Mouse (Mus musculus) left cerebral cortex, adult 2 months (tissue): ENCODE measurements around the gene Rab33a. TPM values are rescaled to one million over a fixed set of nuclear protein-coding genes. Genes with fewer than 3 reads are reported as not detected.

ENCODE experiments used
- DNase-seq, 2 experiments: peaks; one replicate each; pipeline ENCODE4 v3.0.0; 2021 to 2022; ENCODE audit warnings: low spot score in 2 of 2, mixed read lengths in 1 of 2; ENCODE audit errors: extremely low spot score in 1 of 2
- H3K27ac ChIP-seq: fragments of 200-600 bp; 2 replicates; pipeline ENCODE4 v1.8.1; 2022
- H3K4me3 ChIP-seq: fragments of 200-600 bp; 2 replicates; pipeline ENCODE4 v1.8.1; 2022
- CTCF ChIP-seq: fragments of 200-600 bp; IDR thresholded peaks from 2 replicates; pipeline ENCODE4 v1.8.1; 2022; ENCODE audit warnings: antibody characterized with exemption, mild to moderate bottlenecking, moderate library complexity
- intact Hi-C: fragments of 180-260 bp; cut with DNase I; formaldehyde crosslinking; loops from one replicate; pipeline ENCODE4 v1.15.1; 2025
- total RNA-seq, 2 experiments: library from RNA; stranded (reverse); gene quantifications; 2 replicates each; pipeline ENCODE4 v1.2.3; 2021

Gene Rab33a
- total RNA-seq, 2 experiments from 2014 or later, result 31.4 to 40.4 TPM

DNA sequence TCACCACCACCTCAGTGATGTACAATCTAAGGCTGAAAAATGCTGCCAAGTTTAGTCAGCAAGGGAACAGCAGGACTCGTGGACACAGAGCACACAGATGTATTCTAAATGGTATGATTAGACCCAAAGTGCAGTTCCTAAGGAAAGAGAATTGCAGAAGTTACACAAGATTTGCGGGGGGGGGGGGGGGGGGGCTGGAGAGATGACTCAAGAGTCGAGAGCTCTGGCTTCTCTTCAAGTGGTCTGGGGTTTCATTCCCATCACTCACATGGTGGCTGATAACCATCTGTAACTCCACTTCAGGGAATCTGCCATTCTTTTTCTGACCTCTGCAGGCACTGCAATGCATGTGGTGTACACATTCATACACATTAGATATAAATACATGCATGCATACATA is 7.3 kb downstream of the Rab33a start:
- H3K27ac ChIP-seq, result peak overlapping the region; percentile 55; the same call in 1 of the 2 replicates

DNA sequence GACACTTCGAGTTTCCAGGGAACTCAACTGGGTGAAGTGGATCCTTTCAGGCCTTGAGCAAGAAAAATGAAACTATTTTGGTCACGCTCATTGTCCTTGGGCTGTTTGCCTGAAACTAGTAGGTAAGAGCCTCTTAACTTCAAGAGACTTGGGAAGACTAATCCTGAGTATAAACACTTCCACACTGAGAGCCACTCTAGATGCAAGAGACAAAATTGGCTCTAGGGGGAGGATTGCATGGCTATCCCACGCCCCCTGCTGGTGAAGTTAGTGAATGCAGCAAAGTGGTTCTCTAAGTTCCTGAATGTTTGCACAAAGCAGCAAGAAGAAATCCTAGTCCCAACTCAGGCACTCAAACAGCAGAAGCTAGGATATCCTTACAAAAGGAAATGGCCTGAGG is 13.1 kb downstream of the Rab33a start:
- intact Hi-C loops, result loop anchor here (2.0 to 5.0 kb wide), 2 partner anchors 109 to 545 kb away; no protein-coding TSS in a partner anchor
- TF ChIP-seq CTCF, result peak; percentile 85
- H3K27ac ChIP-seq, result no peak overlapping the region
- H3K4me3 ChIP-seq, result no peak overlapping the region
- peak; percentile 64 to 71 for DNase-seq

More for the DNA sequence above, 7.3 kb downstream of the Rab33a start:
- DNase-seq, result no peak
- no peak for TF ChIP-seq CTCF
- H3K4me3 ChIP-seq, result no peak overlapping the region
- intact Hi-C loops, result no loop called here

Other genes with a start within 250 kb of the Rab33a start
- gene Bcorl1, start 177.9 kb upstream of the Rab33a start, total RNA-seq, result 10 to 100 TPM; 20.3 to 20.4 TPM
- gene Elf4, start 56.2 kb upstream of the Rab33a start, total RNA-seq, result under 1 TPM; 0.63 to 0.84 TPM
- 10 to 100 TPM; 21.6 to 28.3 TPM for gene Aifm1, start 5.7 kb upstream of the Rab33a start, total RNA-seq
- 10 to 100 TPM; 21.0 to 21.3 TPM for gene Zfp280c, start 75.2 kb downstream of the Rab33a start, total RNA-seq
- gene Slc25a14, start 104.1 kb downstream of the Rab33a start, total RNA-seq, result 10 to 100 TPM; 58.3 to 68.5 TPM
- not detected for gene Gpr119, start 155.2 kb downstream of the Rab33a start, total RNA-seq
- 1 to 10 TPM; 4.1 to 4.6 TPM for gene Rbmx2, start 175.7 kb downstream of the Rab33a start, total RNA-seq